Mouse (Mus musculus) thymus, postnatal 10 days (tissue): ENCODE results near the gene Znrf2.
A peak's percentile ranks its signal among the peaks of the same experiment; 100 is the strongest.

Experiments
- DNase-seq, 2 experiments: peaks; one replicate each; pipeline ENCODE4 v3.0.0; 2021; ENCODE audit warnings: low spot score in 2 of 2

Gene Znrf2

DNA sequence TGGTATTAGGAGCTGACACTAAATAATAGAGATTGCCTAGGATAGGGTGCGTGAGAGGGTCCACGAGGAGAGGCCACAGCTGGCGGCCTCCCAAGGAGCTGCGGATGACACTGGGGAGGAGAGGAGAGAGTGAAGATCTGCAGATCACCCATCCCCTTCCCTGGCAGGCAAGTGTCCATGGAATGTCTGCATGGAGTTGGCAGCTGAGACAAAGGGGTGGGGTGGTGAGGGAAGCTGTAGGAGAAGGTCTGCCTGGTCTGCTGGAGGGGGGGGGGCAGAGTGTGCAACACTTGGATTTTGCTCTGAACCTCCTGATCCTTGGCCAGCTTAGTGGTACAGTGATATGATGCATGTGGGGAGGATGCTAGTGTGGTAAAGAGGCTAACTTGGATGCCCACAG, 98.3 kb downstream of the Znrf2 start:
- no peak for DNase-seq

DNA sequence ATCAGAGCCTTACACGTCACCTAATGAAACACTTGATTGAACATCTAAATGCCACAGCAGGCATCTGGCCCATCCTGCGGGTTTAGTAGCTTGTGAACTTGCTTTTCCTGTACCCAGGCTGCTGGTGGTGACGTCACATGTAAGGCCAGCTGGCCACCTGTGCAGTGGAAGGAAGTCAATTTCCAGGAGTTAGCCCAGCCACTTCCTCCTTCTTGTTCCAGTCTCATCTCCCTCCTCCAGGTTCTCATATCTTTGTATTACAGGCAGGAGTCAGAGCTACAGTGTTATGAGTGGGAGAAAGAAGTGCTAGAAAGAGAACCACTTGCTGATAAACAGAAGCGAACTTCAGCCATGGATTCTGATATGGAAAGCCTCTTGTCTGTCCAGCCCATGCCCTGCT, 99.4 kb downstream of the Znrf2 start:
- DNase-seq, result peak in 1 of 2 experiments; percentile 13

DNA sequence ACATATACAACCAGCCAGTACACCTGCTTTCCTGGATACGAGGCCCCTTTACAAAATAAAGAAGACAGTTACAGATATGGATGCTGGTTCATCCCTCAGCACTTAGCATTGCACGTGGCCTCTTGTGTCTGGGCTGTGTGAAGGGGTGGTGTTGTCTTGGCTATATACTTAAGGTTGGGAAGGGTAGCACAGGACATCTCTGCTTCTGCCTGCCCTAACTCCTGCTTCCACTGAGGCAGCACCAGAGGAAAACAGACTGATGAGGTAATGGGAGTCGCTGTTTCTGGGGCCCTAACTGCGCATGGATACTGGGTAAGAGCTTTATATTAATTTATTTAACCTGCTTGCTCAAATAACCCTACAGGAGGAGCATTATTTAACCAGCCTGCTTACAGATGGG, 100.2 kb downstream of the Znrf2 start:
- DNase-seq, result no peak

DNA sequence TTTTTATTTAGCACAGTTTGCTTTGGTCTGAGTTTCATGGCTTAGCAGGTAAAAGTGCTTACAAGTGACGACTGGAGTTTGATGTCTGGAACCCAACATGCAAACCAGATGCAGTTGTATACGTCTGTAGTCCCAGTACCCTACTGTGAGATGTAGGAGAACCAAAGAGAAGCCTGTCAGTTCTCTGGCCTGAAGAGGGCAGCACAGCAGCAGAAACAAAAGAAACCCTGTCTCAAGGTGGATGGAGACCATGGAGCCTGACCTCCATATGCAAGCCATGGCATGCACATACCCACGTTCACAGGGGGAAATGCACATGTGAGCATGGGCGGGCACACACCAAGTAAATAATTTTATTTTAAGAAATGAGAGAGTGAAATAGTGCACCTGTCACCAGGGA, 100.8 kb downstream of the Znrf2 start:
- DNase-seq, result peak; percentile 14 to 39

DNA sequence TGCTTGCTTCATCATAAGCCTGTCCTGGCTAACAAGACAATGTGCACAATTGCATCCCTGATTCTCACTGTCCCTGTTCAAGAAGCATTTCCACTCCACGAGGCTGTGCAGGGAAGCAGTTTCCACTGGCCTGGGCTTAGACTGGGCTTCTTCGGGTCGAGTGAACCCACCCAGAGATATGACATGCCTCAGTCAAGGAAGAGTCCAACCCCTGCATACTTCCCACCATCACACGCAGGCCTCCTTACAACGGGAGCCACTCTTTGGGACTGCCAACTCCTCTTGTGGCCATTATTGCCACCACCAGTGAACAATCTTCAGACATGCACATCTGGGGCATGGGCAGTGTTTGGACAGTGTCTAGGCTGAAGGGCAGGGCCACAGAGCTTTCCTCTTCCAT, 101.8 kb downstream of the Znrf2 start:
- DNase-seq, result no peak

DNA sequence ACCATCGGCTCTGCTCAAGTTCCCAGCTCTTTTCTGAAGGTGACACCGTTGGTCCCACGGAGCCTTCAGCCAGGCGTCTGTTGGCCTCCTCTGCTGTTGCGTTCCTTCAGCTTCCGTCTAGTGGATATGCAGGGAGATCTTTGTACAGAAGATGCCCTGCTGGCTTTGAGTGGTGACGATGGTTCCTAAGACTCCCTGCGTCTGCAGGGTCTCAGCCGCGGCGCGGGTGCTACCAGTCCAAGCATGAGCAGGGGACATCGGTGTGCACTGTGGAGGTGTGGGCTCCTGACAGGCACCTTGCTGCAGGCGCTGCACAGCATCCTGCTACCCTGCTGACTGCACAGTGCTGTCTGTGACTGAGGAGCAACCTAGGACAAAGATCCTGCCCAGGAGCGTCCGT, 107.8 kb downstream of the Znrf2 start:
- DNase-seq, result no peak

DNA sequence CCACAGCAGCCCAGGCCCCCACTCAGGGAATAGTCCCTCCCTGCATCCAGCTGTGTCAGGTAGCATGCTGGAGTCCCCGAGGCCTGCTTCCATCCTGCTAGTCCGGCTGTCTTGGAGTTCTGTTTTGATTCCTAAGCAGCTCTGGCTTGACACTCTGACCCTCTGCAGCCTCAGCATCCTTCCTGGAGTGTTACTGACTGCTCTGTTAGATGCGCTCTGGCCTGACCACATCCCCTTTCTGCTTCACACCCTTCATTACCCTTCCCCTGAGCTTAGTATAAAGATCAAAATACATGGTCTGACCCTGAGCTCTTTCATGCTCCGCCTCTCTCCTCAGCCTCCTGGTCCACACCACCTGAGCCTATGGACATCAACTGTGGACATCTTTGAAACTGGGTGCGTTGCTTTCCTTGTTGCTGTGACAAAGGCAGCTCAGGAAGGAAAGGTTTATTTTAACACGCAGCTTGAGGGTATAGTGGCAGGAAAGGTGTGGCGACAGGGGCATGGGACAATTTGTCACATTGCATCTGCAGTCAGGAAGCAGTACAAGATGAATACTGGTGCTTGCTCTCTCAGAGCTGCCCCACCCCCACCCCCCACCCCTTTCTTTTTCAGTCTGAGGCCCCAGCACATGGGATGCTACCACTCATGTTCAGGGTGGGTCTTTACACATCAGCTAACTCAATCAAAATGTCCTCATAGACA, 109.2 kb downstream of the Znrf2 start:
- DNase-seq, result no peak

DNA sequence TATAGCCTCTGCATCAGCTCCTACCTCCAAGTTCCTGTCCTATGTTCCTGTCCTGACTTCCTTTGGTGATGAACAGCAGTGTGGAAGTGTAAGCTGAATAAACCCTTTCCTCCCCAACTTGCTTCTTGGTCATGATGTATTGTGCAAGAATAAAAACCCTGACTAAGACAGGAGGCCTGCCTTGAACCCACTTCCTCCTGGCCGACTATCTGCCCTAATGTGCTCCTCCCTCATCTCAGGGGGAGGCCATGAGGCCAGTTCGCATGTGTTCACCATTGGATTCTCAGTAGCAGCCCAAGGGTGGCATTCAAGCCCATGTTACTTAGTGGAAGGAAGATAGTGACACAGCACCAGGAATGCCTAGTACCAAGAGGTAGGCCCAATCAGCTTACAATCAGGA, 110.2 kb downstream of the Znrf2 start:
- no peak for DNase-seq

DNA sequence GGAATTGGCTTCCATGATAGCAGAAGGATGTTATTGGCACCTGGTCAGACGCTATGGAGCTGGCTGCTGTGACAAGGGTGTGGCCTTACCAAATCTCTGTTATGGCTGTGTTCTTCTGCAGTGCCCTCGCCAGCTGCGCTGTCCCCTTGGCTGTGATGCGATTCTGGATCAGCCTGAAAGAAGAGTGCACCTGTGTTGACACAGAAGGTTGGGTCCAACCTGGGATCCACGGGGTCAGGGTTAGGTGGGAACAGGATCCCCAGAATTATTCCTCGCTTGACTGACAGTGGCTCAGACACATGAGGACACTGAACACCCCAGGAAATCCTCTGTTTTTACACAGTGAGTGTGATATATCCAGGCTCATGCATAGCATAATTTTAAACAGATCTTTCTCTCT, 111.2 kb downstream of the Znrf2 start:
- DNase-seq, result no peak

DNA sequence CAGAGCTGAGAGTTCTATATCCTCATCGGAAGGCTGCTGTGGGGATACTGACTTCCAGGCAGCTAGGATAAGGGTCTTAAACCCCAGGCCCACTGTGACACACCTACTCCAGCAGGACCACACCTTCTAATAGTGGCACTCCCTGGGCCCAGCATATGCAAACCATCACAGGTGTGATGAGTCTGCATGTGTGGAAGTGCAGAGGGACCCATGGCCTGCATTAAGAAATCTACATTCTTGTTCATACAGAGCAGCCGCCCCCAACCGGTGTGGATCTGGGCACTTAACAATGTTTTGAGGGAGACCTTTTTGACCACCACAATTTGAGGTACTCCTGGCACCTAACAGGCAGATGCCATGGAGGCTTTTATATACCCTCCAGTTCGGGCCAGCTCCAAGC, 114.9 kb downstream of the Znrf2 start:
- no peak for DNase-seq

DNA sequence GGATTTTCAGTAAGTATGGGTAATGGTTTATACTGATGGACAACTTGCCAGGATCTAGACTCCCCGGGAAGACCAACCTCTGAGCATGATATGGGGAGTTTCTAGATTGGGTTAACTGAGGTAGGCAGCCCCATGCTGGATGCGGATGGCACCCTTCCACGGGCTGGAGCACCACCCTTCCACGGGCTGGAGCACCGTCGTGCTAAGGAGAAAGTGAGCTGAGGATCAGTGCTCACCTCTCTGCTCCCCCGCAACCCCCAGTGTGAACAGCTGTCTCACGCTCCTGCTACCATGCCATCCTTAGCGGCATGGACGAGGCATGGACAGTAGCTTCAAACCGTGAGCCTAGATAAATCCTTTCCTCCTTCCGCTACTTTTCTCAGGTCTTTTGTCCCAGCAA, 115.8 kb downstream of the Znrf2 start:
- no peak for DNase-seq

DNA sequence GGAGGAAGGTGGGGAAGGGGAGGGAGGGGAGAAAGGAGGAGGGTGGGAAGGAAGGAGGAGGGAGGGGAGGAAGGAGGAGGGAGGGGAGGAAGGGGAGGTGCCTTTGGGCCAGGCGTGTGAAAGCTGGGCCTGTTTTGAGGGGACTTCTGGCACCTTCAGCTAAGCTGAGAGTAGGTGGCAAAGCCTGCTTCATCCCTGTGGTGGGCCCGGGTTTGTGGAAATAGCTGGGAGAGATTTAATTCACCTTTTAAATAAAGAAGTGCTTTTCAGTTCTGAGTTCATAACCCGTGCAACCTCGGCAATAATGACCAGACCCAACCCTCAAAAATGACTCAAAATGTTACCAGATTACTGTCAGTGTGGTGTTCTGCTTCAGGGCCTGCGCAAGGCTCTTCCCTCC, 116.5 kb downstream of the Znrf2 start:
- DNase-seq, result no peak

DNA sequence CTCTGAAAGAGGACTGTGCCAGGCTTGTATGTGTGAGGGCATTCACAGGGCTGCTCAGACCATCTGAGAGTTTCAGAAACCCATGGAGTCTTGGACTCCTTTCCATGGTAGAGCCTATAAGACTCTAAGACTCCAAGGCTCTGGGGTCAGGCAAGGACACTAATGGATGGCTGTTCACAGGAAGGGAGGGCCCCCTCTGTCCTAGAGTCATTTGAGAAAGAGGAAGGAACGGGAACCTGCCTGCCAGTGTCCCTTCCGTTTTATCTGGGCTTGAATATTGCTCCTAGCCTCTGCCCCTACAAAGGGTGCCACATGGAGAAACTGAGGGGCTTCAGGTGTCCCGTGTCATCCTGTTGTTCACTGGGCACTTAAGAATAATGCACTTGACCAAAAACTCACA, 117.2 kb downstream of the Znrf2 start:
- no peak for DNase-seq

DNA sequence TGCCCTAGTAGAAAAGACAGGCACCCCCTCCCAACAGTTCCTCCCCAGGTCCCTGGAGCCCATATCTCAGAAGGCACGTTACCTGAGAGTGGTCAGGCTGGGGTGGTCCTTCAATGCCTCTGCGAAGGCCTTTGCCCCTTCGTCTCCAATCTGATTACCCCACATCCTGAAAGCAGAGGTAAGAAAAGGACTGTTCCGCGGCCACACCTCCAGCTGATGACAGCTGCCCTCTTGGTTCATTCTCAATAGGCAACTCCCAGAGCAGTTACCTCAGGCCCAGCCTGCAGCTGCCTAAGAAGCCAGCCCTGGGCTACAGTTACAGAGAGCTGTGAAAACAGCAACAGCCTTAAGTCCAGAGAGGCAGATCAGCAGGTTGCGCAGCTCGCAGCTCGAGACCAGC, 117.6 kb downstream of the Znrf2 start:
- DNase-seq, result no peak

DNA sequence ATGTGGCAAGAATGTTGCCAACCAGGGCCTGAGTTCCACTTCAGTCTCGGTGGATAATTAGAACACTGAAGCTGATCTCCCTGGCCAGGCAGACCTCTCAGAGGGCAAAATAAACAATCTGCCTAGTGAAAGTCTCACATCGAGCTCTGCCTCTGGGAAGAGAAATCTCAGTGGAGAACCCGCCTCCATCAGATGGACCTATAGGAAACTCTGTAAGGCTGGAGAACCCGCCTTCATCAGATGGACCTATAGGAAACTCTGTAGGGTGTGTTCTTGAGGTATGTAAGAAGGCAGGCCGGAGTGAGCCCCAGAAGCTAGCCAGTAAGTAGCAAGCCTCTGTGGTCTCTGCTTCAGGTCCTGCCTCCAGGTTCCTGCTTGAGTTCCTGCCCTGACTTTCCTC, 118.2 kb downstream of the Znrf2 start:
- no peak for DNase-seq

DNA sequence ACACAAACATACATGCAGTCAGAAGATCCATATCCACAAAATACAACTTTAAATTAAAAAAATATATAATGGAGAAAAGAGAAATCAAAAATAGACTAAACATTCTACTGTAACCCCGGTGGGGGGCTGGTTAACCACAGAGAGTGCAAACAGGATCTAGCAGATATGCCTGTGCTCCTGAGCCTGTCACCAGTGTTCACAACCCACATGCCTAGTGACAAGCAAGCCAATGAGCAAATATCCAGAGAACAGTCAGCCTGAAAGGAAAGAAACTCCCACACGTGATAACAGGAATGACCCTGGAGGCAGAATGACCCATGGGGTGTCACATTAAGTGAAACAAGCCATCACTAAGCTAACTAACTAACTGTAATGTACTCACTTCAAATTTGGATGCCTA, 119.8 kb downstream of the Znrf2 start:
- no peak for DNase-seq

DNA sequence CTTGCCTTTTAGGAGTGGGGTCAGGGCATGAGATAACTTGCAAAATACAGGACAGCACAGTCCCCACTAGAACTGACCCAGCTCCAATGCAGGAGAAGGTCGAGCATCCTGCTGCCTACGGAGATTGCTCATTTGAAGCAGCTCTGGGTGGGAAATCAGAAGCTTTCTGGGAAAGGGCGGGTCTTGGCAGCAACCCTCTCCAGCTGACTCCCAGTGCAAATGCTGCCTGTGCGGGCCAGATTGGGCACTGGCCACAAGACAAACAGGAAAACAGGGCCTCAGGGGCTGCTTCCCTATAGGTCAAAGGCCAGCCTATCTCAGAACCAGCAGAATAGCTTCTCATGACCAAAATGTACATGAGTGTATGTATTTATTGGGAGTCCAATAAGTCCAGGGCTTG, 122.9 kb downstream of the Znrf2 start:
- DNase-seq, result no peak

DNA sequence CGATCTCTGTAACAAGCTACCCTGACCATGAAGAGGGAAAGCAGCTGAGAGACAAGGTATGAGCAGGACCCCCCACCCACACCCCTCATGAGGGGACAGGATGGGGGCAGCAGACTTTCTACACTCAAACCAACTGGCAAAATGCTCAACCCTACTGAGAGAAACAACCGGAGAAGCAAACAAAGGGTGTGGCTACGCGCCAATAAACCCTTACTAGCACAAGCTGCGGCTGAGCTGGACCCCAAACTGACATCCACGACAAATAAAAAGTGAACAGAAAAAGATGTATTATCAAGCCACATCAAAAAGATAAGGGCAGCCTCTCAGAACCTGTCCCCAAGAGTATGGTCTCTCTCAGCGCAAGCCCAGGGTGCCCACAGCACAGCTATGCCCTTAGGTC, 123.4 kb downstream of the Znrf2 start:
- no peak for DNase-seq

DNA sequence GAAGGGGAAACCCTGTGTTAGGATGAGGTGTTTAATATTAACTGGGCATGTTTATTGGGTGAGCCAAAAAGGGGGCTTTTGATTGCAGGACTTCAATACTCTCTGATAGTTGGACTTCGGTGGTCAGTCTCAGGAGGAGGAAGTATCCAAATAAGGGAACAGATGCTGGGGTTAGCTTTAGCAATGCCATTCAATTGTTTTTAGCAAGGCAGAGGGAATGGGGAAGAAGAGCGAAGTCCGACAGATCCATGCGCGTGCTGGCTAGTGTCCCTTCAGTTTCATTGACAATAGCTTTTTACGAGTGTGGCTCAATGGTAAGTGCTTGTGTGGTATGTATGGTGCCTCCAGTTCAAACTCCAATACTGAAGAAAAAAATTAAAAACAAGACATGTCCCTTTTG, 124.4 kb downstream of the Znrf2 start:
- no peak for DNase-seq
